Mouse (Mus musculus): ENCODE results near the gene Erbb4.

DNA sequence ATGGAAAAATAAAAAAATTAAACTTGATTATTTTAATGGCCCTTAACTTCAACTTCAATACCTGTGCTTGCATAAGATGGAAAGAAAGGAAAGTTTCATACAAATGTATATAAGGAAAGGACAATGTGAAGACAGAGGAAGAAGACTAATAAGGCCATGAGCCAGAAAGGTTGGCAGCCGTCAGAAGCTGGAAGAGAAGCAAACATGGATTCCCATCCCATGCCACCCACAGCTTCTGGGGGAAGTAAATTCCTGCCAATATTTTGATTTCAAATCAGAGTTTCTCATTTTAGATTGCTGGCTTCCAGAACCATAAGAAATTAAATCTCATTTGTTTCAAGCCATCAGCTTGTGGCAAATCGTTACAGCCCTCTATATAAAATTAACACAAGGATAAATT is 984.3 kb downstream of the Erbb4 start:
- TF ChIP-seq POLR2A (IDR thresholded peaks at IDR 0.05; ENCODE audit: low read depth, low read length) (no peak), CTCF (IDR thresholded peaks at IDR 0.05; ENCODE audit: extremely low read depth, insufficient read length, insufficient replicate concordance, low read depth, low read length) (no peak)

All from small intestine, adult 2 months (tissue).